Mouse (Mus musculus): Measurements from ENCODE around the gene Hist1h2bh.
"Not testable (repeated sequence)": the region's sequence is repeated elsewhere in the genome, so short reads cannot be mapped to it uniquely, and the experiment has no call there.

Gene Hist1h2bh

GRCm38 (mm10) chr13:23562699-23563462 is 19.7 kb upstream of the Hist1h2bh start:
- Histone ChIP-seq H3K36me3 (ENCODE audit: control insufficient read depth, insufficient read depth, low read length, poor library complexity, severe bottlenecking) (no peaks in the 10 kb centered on the region), H3K27me3 (ENCODE audit: control insufficient read depth, insufficient read depth, low read length, poor library complexity, severe bottlenecking) (no peaks in the 10 kb centered on the region)
- peak; percentile 64 for DNase-seq (ENCODE audit: low read depth, low spot score)

- peak; percentile 99 for DNase-seq (ENCODE audit: low read depth, low spot score)
- H3K36me3 ChIP-seq (ENCODE audit: control insufficient read depth, insufficient read depth, low read length, poor library complexity, severe bottlenecking); H3K27me3 ChIP-seq (ENCODE audit: control insufficient read depth, insufficient read depth, low read length, poor library complexity, severe bottlenecking): not testable (repeated sequence)
Measured at GRCm38 (mm10) chr13:23561883-23562659, 18.9 kb upstream of the Hist1h2bh start, which contains the start of gene Hist1h3e. Gene Hist1h3e (minus strand): TSS chr13:23562369.

- not testable (repeated sequence) for DNase-seq (ENCODE audit: low read depth, low spot score)
Measured at GRCm38 (mm10) chr13:23561531-23561882, 18.3 kb upstream of the Hist1h2bh start.

GRCm38 (mm10) chr13:23560699-23561098 is 17.5 kb upstream of the Hist1h2bh start:
- not testable (repeated sequence) for H3K27me3 ChIP-seq (ENCODE audit: control insufficient read depth, insufficient read depth, low read length, poor library complexity, severe bottlenecking); H3K36me3 ChIP-seq (ENCODE audit: control insufficient read depth, insufficient read depth, low read length, poor library complexity, severe bottlenecking); DNase-seq (ENCODE audit: low read depth, low spot score)

More at GRCm38 (mm10) chr13:23561531-23561882, 18.3 kb upstream of the Hist1h2bh start:
- not testable (repeated sequence) for H3K36me3 ChIP-seq (ENCODE audit: control insufficient read depth, insufficient read depth, low read length, poor library complexity, severe bottlenecking); H3K27me3 ChIP-seq (ENCODE audit: control insufficient read depth, insufficient read depth, low read length, poor library complexity, severe bottlenecking)

- DNase-seq (ENCODE audit: low read depth, low spot score) = no peak
- Histone ChIP-seq H3K36me3 (ENCODE audit: control insufficient read depth, insufficient read depth, low read length, poor library complexity, severe bottlenecking) (no peaks in the 10 kb centered on the region), H3K27me3 (ENCODE audit: control insufficient read depth, insufficient read depth, low read length, poor library complexity, severe bottlenecking) (no peaks in the 10 kb centered on the region)
Measured at GRCm38 (mm10) chr13:23556906-23557305, 13.7 kb upstream of the Hist1h2bh start.

- DNase-seq (ENCODE audit: low read depth, low spot score) = peak; percentile 88
- no peaks in the 10 kb centered on the region for H3K27me3 ChIP-seq (ENCODE audit: control insufficient read depth, insufficient read depth, low read length, poor library complexity, severe bottlenecking)
- no peaks in the 10 kb centered on the region for H3K36me3 ChIP-seq (ENCODE audit: control insufficient read depth, insufficient read depth, low read length, poor library complexity, severe bottlenecking)
Measured at GRCm38 (mm10) chr13:23555839-23556416, 12.7 kb upstream of the Hist1h2bh start.

GRCm38 (mm10) chr13:23554925-23555838 is 12.0 kb upstream of the Hist1h2bh start:
- Histone ChIP-seq H3K36me3 (ENCODE audit: control insufficient read depth, insufficient read depth, low read length, poor library complexity, severe bottlenecking) (no peaks in the 10 kb centered on the region), H3K27me3 (ENCODE audit: control insufficient read depth, insufficient read depth, low read length, poor library complexity, severe bottlenecking) (no peaks in the 10 kb centered on the region)
- peak; percentile 85 for DNase-seq (ENCODE audit: low read depth, low spot score)

- no peaks in the 10 kb centered on the region for H3K36me3 ChIP-seq (ENCODE audit: control insufficient read depth, insufficient read depth, low read length, poor library complexity, severe bottlenecking)
- DNase-seq (ENCODE audit: low read depth, low spot score) = no peak
- no peaks in the 10 kb centered on the region for H3K27me3 ChIP-seq (ENCODE audit: control insufficient read depth, insufficient read depth, low read length, poor library complexity, severe bottlenecking)
Measured at GRCm38 (mm10) chr13:23554393-23554792, 11.2 kb upstream of the Hist1h2bh start.

- DNase-seq (ENCODE audit: low read depth, low spot score) = no peak
- Histone ChIP-seq H3K27me3 (ENCODE audit: control insufficient read depth, insufficient read depth, low read length, poor library complexity, severe bottlenecking) (no peaks in the 10 kb centered on the region), H3K36me3 (ENCODE audit: control insufficient read depth, insufficient read depth, low read length, poor library complexity, severe bottlenecking) (no peaks in the 10 kb centered on the region)
Measured at GRCm38 (mm10) chr13:23552962-23553361, 9.8 kb upstream of the Hist1h2bh start, which contains the start of gene Hist1h1d. Gene Hist1h1d (plus strand): TSS chr13:23553262.

GRCm38 (mm10) chr13:23551931-23552914 is 9.0 kb upstream of the Hist1h2bh start:
- no peaks in the 10 kb centered on the region for H3K36me3 ChIP-seq (ENCODE audit: control insufficient read depth, insufficient read depth, low read length, poor library complexity, severe bottlenecking)
- DNase-seq (ENCODE audit: low read depth, low spot score) = no peak

GRCm38 (mm10) chr13:23551146-23551834 is 8.1 kb upstream of the Hist1h2bh start, which contains the start of gene Hist1h4f:
Gene Hist1h4f (minus strand): TSS chr13:23551648.
- not testable (repeated sequence) for H3K27me3 ChIP-seq (ENCODE audit: control insufficient read depth, insufficient read depth, low read length, poor library complexity, severe bottlenecking); H3K36me3 ChIP-seq (ENCODE audit: control insufficient read depth, insufficient read depth, low read length, poor library complexity, severe bottlenecking)
- DNase-seq (ENCODE audit: low read depth, low spot score) = peak; percentile 85

More at GRCm38 (mm10) chr13:23551931-23552914, 9.0 kb upstream of the Hist1h2bh start:
- no peaks in the 10 kb centered on the region for H3K27me3 ChIP-seq (ENCODE audit: control insufficient read depth, insufficient read depth, low read length, poor library complexity, severe bottlenecking)

GRCm38 (mm10) chr13:23550761-23551145 is 7.6 kb upstream of the Hist1h2bh start:
- 0 out of 2 replicates have a peak, but pooled peaks cover 2% of the 10 kb centered on the region for H3K36me3 ChIP-seq (ENCODE audit: control insufficient read depth, insufficient read depth, low read length, poor library complexity, severe bottlenecking)
- no peak for DNase-seq (ENCODE audit: low read depth, low spot score)

GRCm38 (mm10) chr13:23546694-23547093 is 3.5 kb upstream of the Hist1h2bh start:
- no peak for DNase-seq (ENCODE audit: low read depth, low spot score)
- 0 out of 2 replicates have a peak, but pooled peaks cover 2% of the 10 kb centered on the region for H3K36me3 ChIP-seq (ENCODE audit: control insufficient read depth, insufficient read depth, low read length, poor library complexity, severe bottlenecking)
- H3K27me3 ChIP-seq (ENCODE audit: control insufficient read depth, insufficient read depth, low read length, poor library complexity, severe bottlenecking) = no peaks in the 10 kb centered on the region

More at GRCm38 (mm10) chr13:23550761-23551145, 7.6 kb upstream of the Hist1h2bh start:
- H3K27me3 ChIP-seq (ENCODE audit: control insufficient read depth, insufficient read depth, low read length, poor library complexity, severe bottlenecking) = no peaks in the 10 kb centered on the region

Data from splenic B cell, adult 2 months (primary cell).